23 mouse cellular contexts compared by ENCODE assay signal in genomic region chr12:102330731-102331130, GRCm38 (mm10).
"Had no signal": no experiment of that assay in that cellular context is flagged by ENCODE, and none has a peak within 500 bp of the region (broad histone marks: within the 10 kb centered on the region; RNA-seq: fewer than 3 reads in every experiment).

No protein-coding gene starts in this region.

- ATAC-seq: hindbrain, postnatal 0 days; liver, embryonic 12.5 days had no signal

- H3K4me1 ChIP-seq: liver, embryonic 12.5 days had no signal

- H3K36me3 ChIP-seq: hindbrain, embryonic 13.5 days; hindbrain, embryonic 15.5 days had no signal

- H3K9ac ChIP-seq: heart, embryonic 13.5 days; heart, embryonic 15.5 days; hindbrain, embryonic 13.5 days; hindbrain, embryonic 15.5 days; limb, embryonic 13.5 days; limb, embryonic 15.5 days; liver, embryonic 12.5 days; liver, embryonic 14.5 days had no signal

- H3K4me3 ChIP-seq: heart, adult 2 months; heart, embryonic 13.5 days; heart, embryonic 15.5 days; hindbrain, embryonic 13.5 days; hindbrain, embryonic 15.5 days; limb, embryonic 13.5 days; limb, embryonic 15.5 days; liver, embryonic 12.5 days had no signal

- H3K9me3 ChIP-seq: heart, embryonic 13.5 days; heart, embryonic 15.5 days; hindbrain, embryonic 13.5 days; hindbrain, embryonic 15.5 days; limb, embryonic 13.5 days; limb, embryonic 15.5 days; liver, embryonic 12.5 days had no signal

- H3K27me3 ChIP-seq: heart, embryonic 13.5 days; heart, embryonic 15.5 days; hindbrain, embryonic 13.5 days; hindbrain, embryonic 15.5 days; limb, embryonic 13.5 days; limb, embryonic 15.5 days; liver, embryonic 12.5 days had no signal

- H3K4me2 ChIP-seq: heart, embryonic 11.5 days; heart, embryonic 13.5 days; heart, embryonic 15.5 days; hindbrain, embryonic 13.5 days; hindbrain, embryonic 15.5 days; limb, embryonic 13.5 days; limb, embryonic 15.5 days; liver, embryonic 12.5 days had no signal

- H3K27ac ChIP-seq: heart, adult 2 months; heart, embryonic 13.5 days; heart, embryonic 15.5 days; hindbrain, embryonic 13.5 days; hindbrain, embryonic 15.5 days; hindbrain, postnatal 0 days; kidney, postnatal 0 days; limb, embryonic 13.5 days; limb, embryonic 15.5 days; liver, embryonic 12.5 days; liver, embryonic 14.5 days had no signal

- DNase-seq: gastrocnemius, postnatal 14 days; gastrocnemius, postnatal 36 days; heart, adult 11 months; heart, adult 2 months; heart, postnatal 10 days; kidney, adult 11 months; kidney, adult 8-10 months; kidney, postnatal 14 days; layer of hippocampus, adult 9-11 months; layer of hippocampus, postnatal 36 days; left cerebral cortex, postnatal 4 days; lung, adult 18-20 months had no signal
